Mouse (Mus musculus) CH12.LX (cell line): ENCODE measurements around the gene Ntm. TPM values are rescaled to one million over a fixed set of nuclear protein-coding genes. Genes with fewer than 3 reads are reported as not detected.

Experiments
- DNase-seq: peaks from one replicate; pipeline ENCODE4 v3.0.0-alpha.2; 2013; ENCODE audit errors: extremely low read depth
- H3K27ac ChIP-seq: 2 replicates; pipeline ENCODE4 v1.5.1; 2012; ENCODE audit warnings: low read depth, mild to moderate bottlenecking, control low read depth, moderate library complexity; ENCODE audit not compliant: insufficient read depth
- H3K27me3 ChIP-seq: replicated peaks from 2 replicates; pipeline ENCODE3; 2012; ENCODE audit warnings: inconsistent platforms
- H3K36me3 ChIP-seq, 2 experiments: replicated peaks in 1 of 2; 2 replicates each; pipeline versions ENCODE3 to v1.6.1; 2012; ENCODE audit warnings: inconsistent platforms in 1 of 2, low read length in 1 of 2, mild to moderate bottlenecking in 1 of 2, mixed read lengths in 1 of 2, moderate library complexity in 1 of 2; ENCODE audit not compliant: control insufficient read depth in 1 of 2, insufficient read depth in 1 of 2
- H3K4me1 ChIP-seq, 2 experiments: 2 replicates each; pipeline ENCODE4 v1.6.1; 2012; ENCODE audit warnings: inconsistent platforms in 1 of 2, moderate library complexity in 1 of 2; ENCODE audit not compliant: insufficient read depth in 2 of 2, control insufficient read depth in 1 of 2
- H3K4me2 ChIP-seq: 2 replicates; pipeline ENCODE4 v1.6.1; 2012; ENCODE audit warnings: low read depth, mild to moderate bottlenecking, control low read depth; ENCODE audit not compliant: poor library complexity, insufficient read depth, severe bottlenecking
- H3K4me3 ChIP-seq, 3 experiments: fragments of 150-350 bp in 1 of 3; sonication (generic) in 1 of 3; replicated peaks in 1 of 3; 2 replicates each; pipeline versions ENCODE3 to v1.5.1; 2011 to 2012; ENCODE audit warnings: low read depth in 2 of 3, low read length in 2 of 3, mild to moderate bottlenecking in 2 of 3, moderate library complexity in 2 of 3, control low read depth in 1 of 3, improper control_type of control experiment in 1 of 3, inconsistent platforms in 1 of 3, mixed read lengths in 1 of 3; ENCODE audit not compliant: poor library complexity in 1 of 3
- H3K79me2 ChIP-seq: replicated peaks from 2 replicates; pipeline ENCODE4 v1.6.1; 2012; ENCODE audit warnings: mild to moderate bottlenecking, moderate library complexity; ENCODE audit not compliant: control insufficient read depth, poor library complexity, insufficient read depth, severe bottlenecking; ENCODE audit errors: extremely low read depth
- H3K9ac ChIP-seq: 2 replicates; pipeline ENCODE4 v1.6.1; 2012; ENCODE audit warnings: low read depth, mild to moderate bottlenecking, control low read depth, moderate library complexity; ENCODE audit not compliant: insufficient read depth
- H3K9me3 ChIP-seq: replicated peaks from 2 replicates; pipeline ENCODE3; 2012; ENCODE audit warnings: low read length, inconsistent platforms, mixed read lengths
- CHD1 ChIP-seq: IDR thresholded peaks from 2 replicates; pipeline ENCODE4 v1.6.1; 2012; ENCODE audit warnings: low read depth, low read length, improper control_type of control experiment, inconsistent platforms
- EP300 ChIP-seq: IDR thresholded peaks from 2 replicates; pipeline ENCODE4 v1.6.1; 2011; ENCODE audit warnings: low read length, improper control_type of control experiment
- ETS1 ChIP-seq: conservative IDR thresholded peaks from 2 replicates; pipeline ENCODE4 v1.6.1; 2012; ENCODE audit warnings: low read depth, mild to moderate bottlenecking, inconsistent platforms, low read length, improper control_type of control experiment, moderate library complexity
- GABPA ChIP-seq: IDR thresholded peaks from 2 replicates; pipeline ENCODE4 v1.6.1; 2012; ENCODE audit warnings: low read depth, low read length, improper control_type of control experiment, inconsistent platforms; ENCODE audit not compliant: insufficient replicate concordance
- HCFC1 ChIP-seq: IDR thresholded peaks from 2 replicates; pipeline ENCODE4 v1.6.1; 2012; ENCODE audit warnings: low read depth, mild to moderate bottlenecking, inconsistent platforms, low read length, improper control_type of control experiment
- IRF4 ChIP-seq: IDR thresholded peaks from 2 replicates; pipeline ENCODE4 v1.6.1; 2014; ENCODE audit warnings: low read depth, mild to moderate bottlenecking, inconsistent platforms, low read length, improper control_type of control experiment
- JUN ChIP-seq: IDR thresholded peaks from 2 replicates; pipeline ENCODE4 v1.6.1; 2011; ENCODE audit warnings: low read depth, mild to moderate bottlenecking, low read length, improper control_type of control experiment, moderate library complexity; ENCODE audit not compliant: insufficient read depth
- JUND ChIP-seq: conservative IDR thresholded peaks from 2 replicates; pipeline ENCODE4 v1.6.1; 2011; ENCODE audit warnings: low read depth, low read length, improper control_type of control experiment
- MAX ChIP-seq: IDR thresholded peaks from 2 replicates; pipeline ENCODE4 v1.6.1; 2011; ENCODE audit warnings: low read length, improper control_type of control experiment
- MYC ChIP-seq: IDR thresholded peaks from 2 replicates; pipeline ENCODE4 v1.6.1; 2011; ENCODE audit warnings: low read depth, mild to moderate bottlenecking, improper control_type of control experiment, low read length
- NRF1 ChIP-seq: IDR thresholded peaks from 2 replicates; pipeline ENCODE4 v1.6.1; 2014; ENCODE audit warnings: low read depth, mild to moderate bottlenecking, inconsistent platforms, low read length, improper control_type of control experiment, moderate library complexity
- PAX5 ChIP-seq: IDR thresholded peaks from 2 replicates; pipeline ENCODE4 v1.6.1; 2012; ENCODE audit warnings: low read length, inconsistent platforms, mixed read lengths
- SMC3 ChIP-seq: IDR thresholded peaks from 2 replicates; pipeline ENCODE4 v1.6.1; 2011; ENCODE audit warnings: low read depth, low read length, improper control_type of control experiment
- TBP ChIP-seq: conservative IDR thresholded peaks from 2 replicates; pipeline ENCODE4 v1.6.1; 2011; ENCODE audit warnings: low read depth, low read length, improper control_type of control experiment
- USF1 ChIP-seq: IDR thresholded peaks from 2 replicates; pipeline ENCODE4 v1.6.1; 2014; ENCODE audit warnings: low read depth, mild to moderate bottlenecking, inconsistent platforms, low read length, improper control_type of control experiment
- USF2 ChIP-seq: conservative IDR thresholded peaks from 2 replicates; pipeline ENCODE4 v1.6.1; 2011; ENCODE audit warnings: low read depth, low read length, improper control_type of control experiment
- ZC3H11A ChIP-seq: IDR thresholded peaks from 2 replicates; pipeline ENCODE4 v1.6.1; 2012; ENCODE audit warnings: low read depth, mild to moderate bottlenecking, inconsistent platforms, low read length, improper control_type of control experiment
- dilution Hi-C: fragments of 300-500 bp; cut with MboI; formaldehyde crosslinking; loops from 2 replicates; pipeline ENCODE4 v1.14.3; 2020; ENCODE audit warnings: low sequenced_read_pairs; ENCODE audit not compliant: extremely low pct_unique_long_range_greater_than_20kb, extremely low pct_ligation_motif_present
- in situ Hi-C: fragments of 300-500 bp; cut with MboI; formaldehyde crosslinking; loops from 3 replicates; pipeline ENCODE4 v1.14.3; 2019; ENCODE audit warnings: low sequenced_read_pairs, low pct_ligation_motif_present, low pct_unique_long_range_greater_than_20kb, mixed read lengths
- polyA plus RNA-seq: library from polyadenylated mRNA; unstranded; fragments of >175 nt; gene quantifications from 2 replicates; pipeline ENCODE4 v1.2.1, GENCODE M21; 2012; ENCODE audit warnings: low read depth; ENCODE audit not compliant: insufficient read length
- total RNA-seq, 2 experiments: library from RNA; depleted of rRNA; stranded (reverse); fragments of 300-350 nt in 1 of 2; fragments of >200 nt in 1 of 2; gene quantifications; 2 replicates each; pipeline ENCODE4 v1.2.3; 2012 to 2014

Gene Ntm
- total and polyA plus RNA-seq, 3 experiments, result not detected

DNA sequence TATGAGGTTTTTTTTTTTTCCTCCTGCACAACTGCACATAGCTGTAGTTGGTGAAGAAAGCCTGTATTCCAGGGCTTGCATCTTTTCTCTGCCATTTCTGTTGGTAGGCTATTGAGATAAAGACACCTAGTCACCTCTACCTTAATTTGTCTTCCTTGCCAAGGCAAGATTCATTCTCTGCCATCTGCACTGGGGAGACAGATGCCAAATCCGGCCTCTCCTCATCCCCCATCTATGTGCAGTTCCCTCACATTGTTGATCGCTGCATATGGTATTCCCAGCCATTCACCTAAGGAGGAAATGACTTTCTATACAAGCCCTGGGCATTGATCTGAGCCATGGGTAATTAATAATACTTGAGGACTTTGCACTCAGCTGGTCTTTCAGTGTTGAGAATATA is 753.7 kb downstream of the Ntm start:
- H3K27ac ChIP-seq, result no peak overlapping the region
- no peaks in the 10 kb centered on the region for H3K27me3 ChIP-seq
- no peak overlapping the region for H3K4me2 ChIP-seq
- TF ChIP-seq MYC (no peak), NRF1 (no peak), MAX (no peak), PAX5 (no peak), TBP (no peak), JUN (no peak), JUND (no peak), ZC3H11A (no peak), ETS1 (no peak), SMC3 (no peak), USF2 (no peak), IRF4 (no peak), EP300 (no peak), HCFC1 (no peak)
- no peak overlapping the region for H3K9ac ChIP-seq
- H3K4me1 ChIP-seq, result no peaks in the 10 kb centered on the region
- no peaks in the 10 kb centered on the region for H3K79me2 ChIP-seq
- dilution Hi-C loops, result no loop called here
- H3K36me3 ChIP-seq, result no peaks in the 10 kb centered on the region
- H3K4me3 ChIP-seq, result no peak overlapping the region
- in situ Hi-C loops, result no loop called here
- DNase-seq, result no peak
- H3K9me3 ChIP-seq, result peaks cover 77% of the 10 kb centered on the region

GRCm38 (mm10) chr9:29208142-29208541 is 754.8 kb downstream of the Ntm start:
- H3K27me3 ChIP-seq, result no peaks in the 10 kb centered on the region
- TF ChIP-seq CHD1 (no peak), GABPA (no peak), USF1 (no peak)
- TF ChIP-seq, all 38 proteins: peak for 0
- no peak overlapping the region for H3K27ac ChIP-seq
- no peak overlapping the region for H3K9ac ChIP-seq
- no peak overlapping the region for H3K4me3 ChIP-seq
- H3K36me3 ChIP-seq, result no peaks in the 10 kb centered on the region
- dilution Hi-C loops (no loop called here), in situ Hi-C loops (no loop called here)
- no peak for DNase-seq
- H3K79me2 ChIP-seq, result no peaks in the 10 kb centered on the region
- H3K9me3 ChIP-seq, result peaks cover 78% of the 10 kb centered on the region
- H3K4me1 ChIP-seq, result no peaks in the 10 kb centered on the region
- no peak overlapping the region for H3K4me2 ChIP-seq
